Mouse (Mus musculus) ES-Bruce4 (cell line): ENCODE data around the gene Nfyc. TPM values are rescaled to one million over a fixed set of nuclear protein-coding genes. Genes with fewer than 3 reads are reported as not detected.

ENCODE experiments used
- H3K27ac ChIP-seq: 2 replicates; pipeline ENCODE4 v1.5.1; 2012; ENCODE audit warnings: low read length, inconsistent platforms; ENCODE audit not compliant: insufficient read depth
- H3K27me3 ChIP-seq: 2 replicates; pipeline ENCODE4 v1.6.1; 2012; ENCODE audit warnings: mild to moderate bottlenecking, low read length, inconsistent platforms; ENCODE audit not compliant: control insufficient read depth, poor library complexity, insufficient read depth, severe bottlenecking
- H3K36me3 ChIP-seq: 2 replicates; pipeline ENCODE4 v1.6.1; 2012; ENCODE audit warnings: inconsistent platforms, mild to moderate bottlenecking, low read length, moderate library complexity; ENCODE audit not compliant: control insufficient read depth, poor library complexity, insufficient read depth, severe bottlenecking
- H3K4me1 ChIP-seq: one replicate; pipeline ENCODE4 v1.8.1; 2011; ENCODE audit warnings: low read length; ENCODE audit not compliant: control insufficient read depth, insufficient read depth
- H3K4me3 ChIP-seq: 2 replicates; pipeline ENCODE4 v1.5.1; 2011; ENCODE audit warnings: low read depth, mild to moderate bottlenecking, low read length
- H3K9ac ChIP-seq: 2 replicates; pipeline ENCODE4 v1.6.1; 2012; ENCODE audit warnings: low read depth, mild to moderate bottlenecking, inconsistent platforms; ENCODE audit not compliant: poor library complexity, severe bottlenecking
- H3K9me3 ChIP-seq: replicated peaks from 2 replicates; pipeline ENCODE4 v1.6.1; 2012; ENCODE audit warnings: mild to moderate bottlenecking, low read length, inconsistent platforms; ENCODE audit not compliant: control insufficient read depth, poor library complexity, insufficient read depth, severe bottlenecking
- CTCF ChIP-seq: IDR thresholded peaks from one replicate; pipeline ENCODE4 v1.8.1; 2011; ENCODE audit warnings: low read depth, low read length
- EP300 ChIP-seq: IDR thresholded peaks from 2 replicates; pipeline ENCODE4 v1.6.1; 2011; ENCODE audit warnings: low read depth, low read length; ENCODE audit not compliant: insufficient read depth
- POLR2A ChIP-seq: IDR thresholded peaks from one replicate; pipeline ENCODE4 v1.8.1; 2011; ENCODE audit warnings: low read length; ENCODE audit not compliant: insufficient read depth
- polyA plus RNA-seq: library from polyadenylated mRNA; stranded (reverse); fragments of >200 nt; gene quantifications from 2 replicates; pipeline ENCODE4 v1.2.4, GENCODE M21; 2011; ENCODE audit warnings: low read depth; ENCODE audit not compliant: missing spikeins, insufficient read depth, insufficient read length

The Nfyc gene
- polyA plus RNA-seq, 1 experiment: 40.1 TPM

DNA sequence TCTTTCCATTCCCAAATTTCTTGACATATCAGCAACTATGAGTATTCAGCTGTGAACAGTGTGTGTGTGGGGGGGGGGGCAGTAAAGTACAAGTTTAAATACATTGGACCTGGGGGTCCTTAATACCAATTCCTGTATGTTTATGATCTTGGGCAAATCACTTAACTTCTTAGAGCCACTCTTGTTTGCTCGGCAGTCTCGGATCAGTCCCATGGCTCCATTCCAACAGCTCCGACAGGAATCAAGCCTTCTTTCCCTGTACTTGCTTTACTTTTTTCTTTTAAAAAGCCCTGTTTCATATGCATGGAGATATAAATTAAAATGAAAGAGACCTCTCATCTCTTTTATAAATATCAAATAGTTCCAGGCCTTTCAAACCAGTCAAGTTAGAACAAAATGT is 30.7 kb downstream of the Nfyc start:
- Histone ChIP-seq H3K27me3 (no peaks in the 10 kb centered on the region), H3K9ac (no peak overlapping the region)

GRCm38 (mm10) chr4:120799680-120800166 is 31.6 kb downstream of the Nfyc start:
- TF ChIP-seq EP300 (no peak), CTCF (no peak), POLR2A (no peak)
- H3K36me3 ChIP-seq: no peaks in the 10 kb centered on the region

More for the DNA sequence above, 30.7 kb downstream of the Nfyc start:
- H3K4me1 ChIP-seq: peaks cover 1% of the 10 kb centered on the region
- no peaks in the 10 kb centered on the region; the same call in 1 of the 2 replicates for H3K9me3 ChIP-seq
- H3K4me3 ChIP-seq: no peak overlapping the region
- no peak overlapping the region for H3K27ac ChIP-seq
- no peaks in the 10 kb centered on the region for H3K36me3 ChIP-seq
- TF ChIP-seq EP300 (no peak), CTCF (no peak), POLR2A (no peak)

GRCm38 (mm10) chr4:120797985-120798725 is 33.2 kb downstream of the Nfyc start:
- no peaks in the 10 kb centered on the region for H3K27me3 ChIP-seq
- TF ChIP-seq CTCF (no peak), POLR2A (no peak), EP300 (no peak)

More at GRCm38 (mm10) chr4:120799680-120800166, 31.6 kb downstream of the Nfyc start:
- Histone ChIP-seq H3K27ac (no peak overlapping the region), H3K9me3 (no peaks in the 10 kb centered on the region), H3K9ac (no peak overlapping the region), H3K27me3 (no peaks in the 10 kb centered on the region), H3K4me1 (peaks cover 1% of the 10 kb centered on the region), H3K4me3 (no peak overlapping the region)

DNA sequence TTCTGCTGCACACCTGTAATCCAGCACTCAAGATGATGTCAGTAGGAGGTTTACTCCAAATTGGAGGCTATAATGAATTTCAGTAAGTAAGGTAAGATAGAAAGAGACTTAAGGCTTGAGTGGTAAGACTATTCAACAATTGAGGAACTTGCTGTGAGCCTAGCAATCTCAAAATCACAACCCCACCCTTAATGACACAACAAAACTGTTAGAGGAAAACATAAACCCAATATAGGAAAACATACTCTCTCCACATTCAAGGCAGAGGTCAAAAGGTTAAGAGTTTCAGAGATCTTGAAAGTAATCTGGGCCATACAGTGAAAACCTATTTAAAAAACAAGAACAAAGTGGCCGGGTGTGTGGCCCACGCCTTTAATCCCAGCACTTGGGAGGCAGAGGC is 34.7 kb downstream of the Nfyc start:
- H3K9ac ChIP-seq: no peak overlapping the region
- TF ChIP-seq POLR2A: no peak
- TF ChIP-seq EP300: no peak
- no peak for TF ChIP-seq CTCF
- no peak overlapping the region for H3K4me3 ChIP-seq
- H3K9me3 ChIP-seq: no peaks in the 10 kb centered on the region
- H3K4me1 ChIP-seq: peaks cover 1% of the 10 kb centered on the region
- H3K36me3 ChIP-seq: no peaks in the 10 kb centered on the region
- no peaks in the 10 kb centered on the region for H3K27me3 ChIP-seq
- H3K27ac ChIP-seq: no peak overlapping the region

More at GRCm38 (mm10) chr4:120797985-120798725, 33.2 kb downstream of the Nfyc start:
- H3K27ac ChIP-seq: no peak overlapping the region
- peaks cover 1% of the 10 kb centered on the region for H3K4me1 ChIP-seq
- no peak overlapping the region for H3K4me3 ChIP-seq
- no peak overlapping the region for H3K9ac ChIP-seq
- H3K9me3 ChIP-seq: no peaks in the 10 kb centered on the region
- no peaks in the 10 kb centered on the region for H3K36me3 ChIP-seq

DNA sequence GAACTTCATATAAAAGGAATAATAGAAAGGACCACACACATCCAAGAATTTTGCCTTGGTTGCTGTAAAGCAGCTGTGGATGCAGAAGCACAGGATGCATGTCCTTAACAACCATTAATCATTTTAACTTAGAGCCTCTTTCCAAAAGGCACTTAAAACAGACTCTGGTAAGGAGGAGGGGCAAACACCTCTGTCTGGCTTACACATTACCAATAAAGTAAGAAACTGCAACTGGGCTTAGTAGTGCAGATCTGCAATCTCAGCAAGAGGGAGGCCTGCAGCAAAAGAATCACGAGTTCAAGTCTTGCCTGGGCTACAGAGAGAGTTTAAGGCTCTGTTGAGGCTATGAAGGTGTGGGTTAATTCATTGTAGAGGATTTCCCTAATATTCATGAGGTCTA is 35.7 kb downstream of the Nfyc start:
- Histone ChIP-seq H3K36me3 (0 out of 2 replicates have a peak, but pooled peaks cover under 1% of the 10 kb centered on the region), H3K27me3 (no peaks in the 10 kb centered on the region), H3K4me1 (peaks cover 1% of the 10 kb centered on the region), H3K27ac (no peak overlapping the region), H3K9ac (no peak overlapping the region), H3K9me3 (no peaks in the 10 kb centered on the region), H3K4me3 (no peak overlapping the region)
- no peak for TF ChIP-seq EP300
- TF ChIP-seq CTCF: no peak
- no peak for TF ChIP-seq POLR2A

DNA sequence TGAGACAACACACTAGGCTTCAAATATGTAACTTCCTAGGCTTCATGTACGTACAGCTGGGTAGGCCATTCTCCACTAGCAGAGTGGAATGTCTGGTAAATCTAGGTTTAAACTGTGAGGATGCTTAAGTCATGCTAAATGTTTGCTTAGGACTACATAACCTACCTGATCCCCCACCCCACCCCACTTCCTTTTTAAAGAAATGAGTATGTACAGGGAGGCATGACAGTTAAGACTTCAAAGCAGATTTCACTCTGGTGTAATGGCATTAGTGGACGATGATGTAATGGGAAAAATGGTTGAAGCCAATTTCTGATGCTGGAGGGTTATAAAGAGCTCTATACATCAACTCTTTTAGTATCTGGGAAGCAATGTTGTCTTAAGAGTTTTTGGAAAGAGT is 38.5 kb downstream of the Nfyc start:
- Histone ChIP-seq H3K4me1 (peaks cover 1% of the 10 kb centered on the region), H3K9ac (no peak overlapping the region), H3K27me3 (no peaks in the 10 kb centered on the region), H3K9me3 (no peaks in the 10 kb centered on the region), H3K27ac (no peak overlapping the region), H3K36me3 (peaks cover 5% of the 10 kb centered on the region), H3K4me3 (no peak overlapping the region)
- TF ChIP-seq EP300: no peak
- TF ChIP-seq POLR2A: no peak
- no peak for TF ChIP-seq CTCF
